Mouse (Mus musculus): ENCODE measurements around the gene Lin7c.

Gene Lin7c

DNA sequence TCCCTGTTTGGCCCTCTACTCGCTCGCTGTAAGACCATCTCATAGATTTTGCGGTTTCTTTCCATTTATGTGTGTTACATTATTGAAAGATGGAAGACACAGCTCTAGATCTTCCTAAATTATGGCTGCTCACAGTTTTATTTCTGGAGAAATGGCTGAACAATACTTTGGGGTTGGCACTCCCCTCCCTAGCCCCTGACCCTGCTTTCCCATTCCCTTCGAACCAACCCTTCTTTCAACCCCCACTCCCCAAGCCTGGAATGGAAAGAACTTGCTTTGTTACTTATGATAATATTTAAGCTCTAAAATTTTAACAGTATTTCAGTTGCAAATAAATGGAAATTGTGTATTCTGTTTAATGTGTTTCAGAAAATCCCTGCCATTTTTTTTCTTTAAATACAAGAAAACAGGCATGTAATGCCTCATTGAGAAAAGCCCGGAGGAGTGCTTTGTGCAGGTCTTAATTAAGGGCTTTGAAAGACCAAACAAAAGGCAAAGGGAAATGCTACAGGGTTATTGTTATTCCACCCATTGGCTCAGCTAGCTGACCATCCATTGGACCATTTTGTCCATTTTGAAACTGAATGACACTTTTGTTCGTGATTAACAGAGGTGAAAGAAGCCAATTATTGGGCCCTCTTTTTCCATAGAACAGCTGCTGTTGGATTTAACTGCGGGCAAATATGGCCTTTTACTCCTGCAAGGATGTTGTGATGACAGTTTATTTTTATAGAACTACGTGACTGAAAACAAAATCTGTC lies 52.3 kb downstream of the Lin7c start:
- DNase-seq (ENCODE audit: low spot score in 2 of 2) = no peak

DNA sequence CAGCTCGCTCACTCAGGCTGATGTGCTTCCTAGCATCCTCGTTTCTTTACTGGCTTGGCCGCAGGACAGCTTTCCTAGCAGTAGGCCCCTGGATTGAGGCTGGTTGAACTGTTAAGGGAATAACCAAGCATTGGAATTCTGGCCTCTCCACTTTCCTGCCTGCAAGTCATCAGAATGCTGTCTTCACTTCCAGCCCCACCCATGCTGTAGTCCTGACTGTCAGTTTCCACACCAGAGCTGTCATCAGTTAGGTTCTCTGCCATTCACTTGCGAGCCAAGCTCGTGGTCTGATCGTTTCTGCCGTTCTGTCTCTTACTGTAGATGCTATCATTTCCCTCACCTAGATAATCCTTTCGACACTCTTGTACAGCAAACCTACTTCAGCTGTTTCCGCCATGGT lies 54.3 kb downstream of the Lin7c start:
- DNase-seq (ENCODE audit: low spot score in 2 of 2) = no peak

DNA sequence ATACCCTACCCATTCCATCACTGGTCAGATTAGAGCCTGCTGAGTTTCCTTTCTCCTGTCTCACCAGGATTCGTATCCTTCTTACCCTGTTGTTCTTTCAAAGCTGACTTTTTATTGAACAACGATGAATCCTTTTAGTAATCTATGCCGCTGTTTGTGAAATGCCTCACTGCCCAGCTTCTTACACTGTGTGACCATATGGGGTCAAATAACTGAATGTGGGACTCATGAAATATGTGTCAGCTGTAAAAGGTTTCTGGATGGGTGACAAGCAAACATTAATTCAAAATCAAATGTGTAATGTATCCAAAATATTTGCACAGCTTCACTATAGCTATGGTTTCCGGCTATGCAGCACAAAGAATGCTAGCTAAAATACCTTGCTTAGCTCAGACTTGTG lies 54.9 kb downstream of the Lin7c start:
- DNase-seq (ENCODE audit: low spot score in 2 of 2) = no peak

DNA sequence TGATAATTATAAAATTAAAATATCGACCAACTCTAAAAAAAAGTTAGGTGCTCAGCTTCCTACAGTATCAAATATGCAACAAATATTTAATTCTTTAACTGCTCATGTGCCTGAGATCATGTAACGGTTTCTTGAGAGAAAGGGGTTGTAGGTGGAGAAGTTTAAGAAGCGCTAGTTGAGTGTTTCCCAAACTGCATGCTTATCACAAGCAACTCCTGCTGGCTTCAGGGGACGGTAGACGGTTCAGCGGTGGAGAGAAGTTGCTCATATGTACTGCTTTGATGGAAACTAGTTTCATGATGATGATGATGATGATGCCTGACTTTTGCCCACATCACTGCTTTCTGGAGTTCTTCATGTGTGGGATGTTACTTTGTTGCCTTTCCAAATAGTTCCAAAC lies 55.8 kb downstream of the Lin7c start:
- DNase-seq (ENCODE audit: low spot score in 2 of 2) = no peak

DNA sequence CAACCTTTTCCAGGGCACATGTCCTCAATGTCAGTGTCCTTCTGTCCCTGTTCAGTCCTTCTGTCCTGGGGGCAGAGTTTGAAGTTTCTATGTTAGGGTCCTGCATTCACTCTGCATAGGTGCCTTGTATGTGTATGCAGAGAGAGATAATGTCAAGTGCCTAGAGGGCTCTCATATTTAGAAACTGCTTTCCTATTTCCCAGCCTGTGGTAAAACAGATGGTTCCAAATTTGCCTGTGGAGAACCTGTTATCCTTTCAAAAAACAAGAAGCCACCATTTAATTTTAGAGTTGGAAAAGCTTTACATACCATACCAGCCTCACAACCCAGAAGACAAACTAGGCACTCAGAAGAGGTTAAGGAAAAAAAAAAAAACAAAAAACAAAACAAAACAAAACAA lies 58.9 kb downstream of the Lin7c start:
- no peak for DNase-seq (ENCODE audit: low spot score in 2 of 2)

DNA sequence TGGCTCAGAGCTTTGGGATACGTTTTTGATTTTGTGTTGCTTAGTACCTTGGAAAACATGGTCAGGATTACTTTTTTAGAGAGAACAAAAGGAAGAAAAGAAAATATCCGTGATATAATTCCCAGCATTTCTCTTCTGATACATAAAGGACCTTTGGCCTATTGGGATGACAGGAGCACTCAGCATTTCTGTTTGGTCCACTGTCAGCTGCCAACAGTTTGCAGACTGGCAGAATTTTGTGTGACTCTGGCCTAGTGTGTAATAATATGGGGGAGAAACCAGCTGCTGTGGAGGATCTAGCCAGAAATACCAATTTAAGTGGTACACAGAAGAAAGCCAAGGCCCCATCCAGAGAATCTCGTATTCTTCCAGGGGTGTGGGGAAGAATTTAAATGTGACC lies 59.7 kb downstream of the Lin7c start:
- DNase-seq (ENCODE audit: low spot score in 2 of 2) = no peak
